Mouse (Mus musculus) thymus, adult 2 months (tissue): ENCODE results near the gene Slc1a4.

ENCODE experiments used
- CTCF ChIP-seq: fragments of 200-500 bp; IDR thresholded peaks from 2 replicates; pipeline ENCODE4 v1.5.1; 2012; ENCODE audit warnings: mild to moderate bottlenecking, control low read depth, low read length, moderate library complexity, borderline replicate concordance; ENCODE audit not compliant: control insufficient read depth, poor library complexity, insufficient read depth; ENCODE audit errors: extremely low read depth
- POLR2A ChIP-seq: fragments of 200-500 bp; IDR thresholded peaks from 2 replicates; pipeline ENCODE4 v1.6.1; 2012; ENCODE audit warnings: mild to moderate bottlenecking, low read length, control low read depth, moderate library complexity; ENCODE audit not compliant: control insufficient read depth, poor library complexity, insufficient read depth; ENCODE audit errors: extremely low read depth

- TF ChIP-seq CTCF: no peak
- no peak for TF ChIP-seq POLR2A
These were observed 51.5 kb downstream of the Slc1a4 start for GRCm38 (mm10) chr11:20280982-20281381.
